Mouse (Mus musculus): ENCODE measurements around the gene Bmp5. TPM values are rescaled to one million over a fixed set of nuclear protein-coding genes. Genes with fewer than 3 reads are reported as not detected.

Bmp5 gene
- polyA plus RNA-seq, 1 experiment from 2014 or later, result 13.0 TPM

- Histone ChIP-seq H3K9ac (no peak overlapping the region), H3K27ac (no peak overlapping the region), H3K9me3 (no peaks in the 10 kb centered on the region), H3K4me2 (replicated peaks) (no peak overlapping the region), H3K36me3 (no peaks in the 10 kb centered on the region), H3K4me3 (no peak overlapping the region), H3K4me1 (peaks cover 9% of the 10 kb centered on the region), H3K27me3 (no peaks in the 10 kb centered on the region)
- peak; percentile 64; the same call in 1 of the 2 replicates for ATAC-seq (ENCODE audit: low FRiP score, low read depth)
- 24% methylated on average over 7 of the region's 7 CpGs for WGBS
Measured at GRCm38 (mm10) chr9:75910112-75910799, 135.1 kb downstream of the Bmp5 start.

GRCm38 (mm10) chr9:75911542-75911941 lies 136.4 kb downstream of the Bmp5 start:
- H3K36me3 ChIP-seq, result no peaks in the 10 kb centered on the region
- H3K4me2 ChIP-seq (replicated peaks), result no peak overlapping the region
- 26% methylated on average over 7 of the region's 7 CpGs for WGBS
- H3K9me3 ChIP-seq, result no peaks in the 10 kb centered on the region
- H3K9ac ChIP-seq, result no peak overlapping the region
- H3K27ac ChIP-seq, result no peak overlapping the region
- no peak for ATAC-seq (ENCODE audit: low FRiP score, low read depth)
- H3K4me3 ChIP-seq, result no peak overlapping the region
- H3K27me3 ChIP-seq, result no peaks in the 10 kb centered on the region
- peaks cover 16% of the 10 kb centered on the region for H3K4me1 ChIP-seq

GRCm38 (mm10) chr9:75916027-75916426 lies 140.9 kb downstream of the Bmp5 start:
- no peak for ATAC-seq (ENCODE audit: low FRiP score, low read depth)
- Histone ChIP-seq H3K27me3 (no peaks in the 10 kb centered on the region), H3K9me3 (no peaks in the 10 kb centered on the region)

DNA sequence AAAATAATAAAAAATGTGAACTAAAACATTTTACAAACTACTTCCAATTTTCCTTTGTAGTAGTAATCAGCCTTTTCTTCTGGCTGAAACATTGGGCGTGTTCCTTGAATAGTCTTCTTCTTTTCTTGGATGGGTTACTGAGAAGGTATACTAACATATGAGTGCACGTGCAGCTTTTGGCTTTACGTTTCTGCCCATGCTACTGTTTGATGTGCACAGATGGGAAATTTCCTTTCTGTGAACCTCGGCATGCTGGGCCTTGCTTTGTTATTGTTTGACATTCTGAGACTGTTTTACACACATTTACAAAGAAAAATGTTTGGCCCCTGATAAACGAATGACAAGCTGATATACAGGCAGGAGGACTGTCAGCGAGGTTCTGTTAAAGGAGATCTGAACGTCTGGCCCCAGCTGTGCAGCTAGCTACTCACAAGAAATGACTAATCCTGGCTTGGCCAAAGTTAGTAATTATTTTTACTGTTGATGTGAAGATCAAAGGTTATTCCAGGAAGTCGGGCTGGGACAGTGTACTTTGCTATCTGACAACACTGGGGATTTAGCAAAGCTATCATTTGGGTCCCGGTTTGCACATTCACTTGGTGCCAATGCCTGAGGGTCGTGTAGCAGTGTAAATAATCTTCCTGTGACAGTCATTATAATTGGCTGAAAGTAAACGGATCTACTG lies 152.2 kb downstream of the Bmp5 start:
- Histone ChIP-seq H3K4me2 (replicated peaks) (no peak overlapping the region), H3K4me1 (no peaks in the 10 kb centered on the region), H3K36me3 (no peaks in the 10 kb centered on the region), H3K27me3 (no peaks in the 10 kb centered on the region), H3K9me3 (no peaks in the 10 kb centered on the region), H3K4me3 (no peak overlapping the region), H3K27ac (no peak overlapping the region), H3K9ac (no peak overlapping the region)
- ATAC-seq (ENCODE audit: low FRiP score, low read depth), result no peak
- 33% methylated on average over 11 of the region's 11 CpGs for WGBS

More at GRCm38 (mm10) chr9:75916027-75916426, 140.9 kb downstream of the Bmp5 start:
- no peak overlapping the region for H3K9ac ChIP-seq
- H3K4me3 ChIP-seq, result no peak overlapping the region
- peaks cover 10% of the 10 kb centered on the region for H3K4me1 ChIP-seq
- 16% methylated on average over 2 of the region's 2 CpGs for WGBS
- H3K4me2 ChIP-seq (replicated peaks), result no peak overlapping the region
- no peak overlapping the region for H3K27ac ChIP-seq
- H3K36me3 ChIP-seq, result no peaks in the 10 kb centered on the region

DNA sequence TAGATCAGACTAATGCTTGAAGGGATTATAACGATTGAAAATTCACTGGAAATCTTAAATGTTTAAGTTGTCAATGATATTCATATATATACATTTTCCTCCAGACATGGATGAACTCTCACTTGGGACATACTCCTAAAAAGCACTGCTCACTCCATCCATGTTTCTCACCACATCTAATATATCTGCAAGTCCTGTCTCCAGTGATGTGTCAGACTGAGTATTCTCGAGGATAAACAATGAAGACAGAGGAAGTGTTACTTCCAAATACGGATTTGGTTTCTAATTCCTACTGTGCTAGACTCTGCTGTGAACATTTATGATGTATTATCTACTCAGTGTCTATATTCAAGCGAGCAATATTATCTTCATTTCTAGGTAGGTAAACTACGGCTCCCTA lies 152.9 kb downstream of the Bmp5 start:
- Histone ChIP-seq H3K4me3 (no peak overlapping the region), H3K36me3 (no peaks in the 10 kb centered on the region), H3K4me2 (replicated peaks) (no peak overlapping the region), H3K4me1 (no peaks in the 10 kb centered on the region), H3K9me3 (no peaks in the 10 kb centered on the region), H3K27ac (no peak overlapping the region), H3K27me3 (no peaks in the 10 kb centered on the region), H3K9ac (no peak overlapping the region)
- no peak for ATAC-seq (ENCODE audit: low FRiP score, low read depth)
- 77% methylated on average over 5 of the region's 5 CpGs for WGBS

DNA sequence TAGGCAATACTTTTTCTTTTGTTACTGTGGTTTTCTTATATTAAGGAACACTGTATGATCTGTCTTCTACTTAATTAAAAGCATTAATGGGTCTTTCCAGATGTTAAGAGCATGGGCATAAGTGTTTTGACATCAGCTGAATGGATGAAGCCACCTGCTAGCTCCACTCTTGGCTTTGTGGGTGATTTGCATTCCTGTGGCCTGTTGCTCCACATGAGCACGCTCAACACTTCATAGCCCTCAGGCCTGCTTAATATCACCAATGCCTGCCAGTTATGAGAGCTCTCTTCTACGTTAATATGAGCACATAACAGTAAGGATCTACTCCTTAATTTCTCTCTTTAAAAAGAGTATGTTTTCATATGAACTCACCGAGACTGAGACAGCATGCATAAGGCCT lies 169.5 kb downstream of the Bmp5 start:
- H3K4me1 ChIP-seq, result no peaks in the 10 kb centered on the region
- H3K9ac ChIP-seq, result no peak overlapping the region
- no peaks in the 10 kb centered on the region for H3K27me3 ChIP-seq
- no peak overlapping the region for H3K27ac ChIP-seq
- no peaks in the 10 kb centered on the region for H3K9me3 ChIP-seq
- no peak for ATAC-seq (ENCODE audit: low FRiP score, low read depth)
- WGBS, result 51% methylated on average over 3 of the region's 3 CpGs
- no peaks in the 10 kb centered on the region for H3K36me3 ChIP-seq
- no peak overlapping the region for H3K4me2 ChIP-seq (replicated peaks)
- H3K4me3 ChIP-seq, result no peak overlapping the region

Small RNAs within 50 kb of the gene (microRNA-seq; reads per million reads assigned to microRNA genes)
- gene Gm44355, result not detected

Other genes with a start within 250 kb of the Bmp5 start
- gene Tmod3, start 215.7 kb upstream of the Bmp5 start, polyA plus RNA-seq (2015; fragmentation: Nextera tagmentation; extraction: Ambion mirVana), result 105 and 111 TPM in 2 replicates
- gene Tmod2, start 164.0 kb upstream of the Bmp5 start, polyA plus RNA-seq (2015; fragmentation: Nextera tagmentation; extraction: Ambion mirVana), result 26.5 and 27.7 TPM in 2 replicates
- 36.7 and 38.3 TPM in 2 replicates for gene Lysmd2, start 149.6 kb upstream of the Bmp5 start, polyA plus RNA-seq (2015; fragmentation: Nextera tagmentation; extraction: Ambion mirVana)
- 0.57 and 0.84 TPM in 2 replicates for gene Scg3, start 91.3 kb upstream of the Bmp5 start, polyA plus RNA-seq (2015; fragmentation: Nextera tagmentation; extraction: Ambion mirVana)
- gene Hmgcll1, start 239.5 kb downstream of the Bmp5 start, polyA plus RNA-seq (2015; fragmentation: Nextera tagmentation; extraction: Ambion mirVana), result 3.7 and 4.3 TPM in 2 replicates

Measured in limb, embryonic 13.5 days (tissue).